Mouse (Mus musculus): ENCODE measurements around the gene Gm9780.
"Not testable (repeated sequence)": the region's sequence is repeated elsewhere in the genome, so short reads cannot be mapped to it uniquely, and the experiment has no call there.

The Gm9780 gene

GRCm38 (mm10) chr14:26042611-26043010 is at the start of gene Gm9780:
Gm9780 (minus strand) TSS chr14:26042711.
- not testable (repeated sequence) for DNase-seq (ENCODE audit: low read depth, low spot score)

GRCm38 (mm10) chr14:26081997-26082396 is 39.5 kb upstream of the Gm9780 start, which contains the start of gene Cphx3:
Cphx3 (plus strand) TSS chr14:26082297.
- DNase-seq (ENCODE audit: low read depth, low spot score), result not testable (repeated sequence)

GRCm38 (mm10) chr14:26081216-26081615 is 38.7 kb upstream of the Gm9780 start, which contains the start of gene Cphx2:
Cphx2 (plus strand) TSS chr14:26081516.
- not testable (repeated sequence) for DNase-seq (ENCODE audit: low read depth, low spot score)

- not testable (repeated sequence) for DNase-seq (ENCODE audit: low read depth, low spot score)
Observed at GRCm38 (mm10) chr14:26076620-26077390, 34.3 kb upstream of the Gm9780 start.

GRCm38 (mm10) chr14:26067325-26067633 is 24.8 kb upstream of the Gm9780 start, which contains the start of gene Tmem254c:
Tmem254c (minus strand) TSS chr14:26067355.
- DNase-seq (ENCODE audit: low read depth, low spot score), result not testable (repeated sequence)

GRCm38 (mm10) chr14:26066574-26067324 is 24.2 kb upstream of the Gm9780 start:
- not testable (repeated sequence) for DNase-seq (ENCODE audit: low read depth, low spot score)

GRCm38 (mm10) chr14:26059362-26059761 is 16.9 kb upstream of the Gm9780 start:
- not testable (repeated sequence) for DNase-seq (ENCODE audit: low read depth, low spot score)

GRCm38 (mm10) chr14:26058184-26058583 is 15.7 kb upstream of the Gm9780 start:
- DNase-seq (ENCODE audit: low read depth, low spot score), result not testable (repeated sequence)

GRCm38 (mm10) chr14:26048767-26049166 is 6.3 kb upstream of the Gm9780 start:
- DNase-seq (ENCODE audit: low read depth, low spot score), result not testable (repeated sequence)

GRCm38 (mm10) chr14:26047026-26047425 is 4.5 kb upstream of the Gm9780 start:
- not testable (repeated sequence) for DNase-seq (ENCODE audit: low read depth, low spot score)

- DNase-seq (ENCODE audit: low read depth, low spot score), result not testable (repeated sequence)
Observed at GRCm38 (mm10) chr14:26045007-26045406, 2.5 kb upstream of the Gm9780 start.

- DNase-seq (ENCODE audit: low read depth, low spot score), result not testable (repeated sequence)
Observed at GRCm38 (mm10) chr14:26035439-26035838, 7.1 kb downstream of the Gm9780 start.

GRCm38 (mm10) chr14:26034364-26034763 is 8.1 kb downstream of the Gm9780 start:
- not testable (repeated sequence) for DNase-seq (ENCODE audit: low read depth, low spot score)

- DNase-seq (ENCODE audit: low read depth, low spot score), result not testable (repeated sequence)
Observed at GRCm38 (mm10) chr14:26025653-26026052, 16.9 kb downstream of the Gm9780 start.

GRCm38 (mm10) chr14:26022831-26023230 is 19.7 kb downstream of the Gm9780 start:
- DNase-seq (ENCODE audit: low read depth, low spot score), result not testable (repeated sequence)

GRCm38 (mm10) chr14:26021555-26021954 is 21.0 kb downstream of the Gm9780 start:
- not testable (repeated sequence) for DNase-seq (ENCODE audit: low read depth, low spot score)

- DNase-seq (ENCODE audit: low read depth, low spot score), result not testable (repeated sequence)
Observed at GRCm38 (mm10) chr14:26016414-26016813, 26.1 kb downstream of the Gm9780 start.

GRCm38 (mm10) chr14:26007462-26007861 is 35.0 kb downstream of the Gm9780 start:
- DNase-seq (ENCODE audit: low read depth, low spot score), result not testable (repeated sequence)

- DNase-seq (ENCODE audit: low read depth, low spot score), result not testable (repeated sequence)
Observed at GRCm38 (mm10) chr14:25981880-25982279, 60.6 kb downstream of the Gm9780 start.

- DNase-seq (ENCODE audit: low read depth, low spot score), result not testable (repeated sequence)
Observed at GRCm38 (mm10) chr14:25979242-25979941, 63.1 kb downstream of the Gm9780 start.

GRCm38 (mm10) chr14:25978371-25979241 is 63.9 kb downstream of the Gm9780 start, which contains the start of gene Duxbl1:
Duxbl1 (plus strand) TSS chr14:25978577.
- not testable (repeated sequence) for DNase-seq (ENCODE audit: low read depth, low spot score)
